Mouse (Mus musculus) kidney, adult 2 months (tissue): ENCODE data around the gene Orc2.

Source experiments
- CTCF ChIP-seq: fragments of 200-500 bp; conservative IDR thresholded peaks from 2 replicates; pipeline ENCODE4 v1.5.1; 2011; ENCODE audit warnings: low read depth, mild to moderate bottlenecking, control low read depth, low read length, moderate library complexity, mixed read lengths; ENCODE audit not compliant: insufficient read depth, insufficient read length
- POLR2A ChIP-seq: fragments of 200-500 bp; IDR thresholded peaks from one replicate; pipeline ENCODE4 v1.6.1; 2011; ENCODE audit warnings: low read depth, low read length, control low read depth

- TF ChIP-seq CTCF: no peak
- no peak for TF ChIP-seq POLR2A
Observed at GRCm38 (mm10) chr1:58465561-58465960, 39.3 kb downstream of the Orc2 start.
